Mouse (Mus musculus): ENCODE results near the gene Prr23a1.
"Not testable (repeated sequence)": the region's sequence is repeated elsewhere in the genome, so short reads cannot be mapped to it uniquely, and the experiment has no call there.

Prr23a1 gene

GRCm38 (mm10) chr9:98842117-98842516 lies at the start of gene Prr23a1:
TSS of gene Prr23a1 (plus strand) at chr9:98842503.
- in situ Hi-C loops (cut with MboI, MseI) = no loop called here

- in situ Hi-C loops (cut with MboI, MseI) = no loop called here
Measured at GRCm38 (mm10) chr9:98799021-98799420, 43.3 kb upstream of the Prr23a1 start.

DNA sequence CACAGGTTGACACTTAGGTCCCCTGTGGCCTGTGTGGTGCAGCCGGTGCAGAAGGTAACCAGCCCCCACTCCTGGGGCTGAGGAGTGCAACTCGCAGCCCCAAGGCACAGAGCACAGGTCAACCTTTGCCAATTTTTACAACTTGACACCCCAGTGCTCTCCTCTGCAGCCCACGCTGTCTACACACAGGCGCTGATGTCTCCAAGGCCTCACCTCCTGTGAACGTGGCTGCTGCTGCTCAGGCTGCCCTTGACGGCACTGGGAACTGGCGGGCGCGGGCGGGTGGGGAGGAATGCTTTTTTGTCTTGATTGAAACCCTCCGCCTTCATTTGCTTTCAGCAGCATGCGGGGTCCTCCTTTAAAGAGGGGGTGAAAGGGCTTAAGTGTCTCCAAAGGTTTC lies 38.3 kb upstream of the Prr23a1 start:
- in situ Hi-C loops (cut with MboI, MseI) = no loop called here

DNA sequence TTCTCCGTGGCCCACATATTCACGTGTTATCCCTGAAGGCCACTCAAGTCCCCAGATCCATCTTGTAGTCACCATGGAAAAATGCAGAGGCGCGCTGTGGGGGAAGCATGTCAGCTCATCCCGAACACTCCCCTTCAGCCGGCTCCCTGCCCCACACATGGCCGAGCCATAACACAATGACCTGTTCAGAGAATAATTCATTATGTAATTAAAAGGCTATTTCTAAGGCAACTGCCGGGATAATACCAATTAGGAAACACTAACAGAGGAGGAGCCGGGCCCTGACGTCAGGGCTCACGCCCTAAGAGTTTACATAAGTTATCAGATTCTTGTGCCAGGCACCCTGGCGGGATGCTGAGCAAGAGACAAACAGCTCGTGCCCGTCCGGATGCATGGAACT lies 36.8 kb upstream of the Prr23a1 start:
- in situ Hi-C loops (cut with MboI, MseI) = no loop called here

DNA sequence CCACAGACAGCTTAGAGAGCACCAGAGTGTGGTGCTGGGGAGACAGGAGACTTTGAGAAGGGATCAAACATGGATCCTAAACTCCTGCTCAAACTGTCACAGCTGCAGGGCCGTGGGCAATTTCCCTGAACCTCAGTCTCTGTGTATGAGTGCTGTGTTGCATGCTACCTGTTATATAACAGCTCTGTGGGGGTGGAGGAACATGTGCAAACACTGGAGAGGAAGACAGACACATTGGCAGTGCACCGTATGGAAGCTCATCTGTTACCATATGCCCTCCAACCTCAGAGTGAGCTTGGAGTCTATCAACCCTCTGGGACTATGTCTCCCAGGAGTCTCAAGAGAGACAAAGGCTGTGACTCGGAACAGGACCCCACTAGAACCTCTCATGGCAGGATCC lies 36.4 kb upstream of the Prr23a1 start:
- in situ Hi-C loops (cut with MboI, MseI) = no loop called here

DNA sequence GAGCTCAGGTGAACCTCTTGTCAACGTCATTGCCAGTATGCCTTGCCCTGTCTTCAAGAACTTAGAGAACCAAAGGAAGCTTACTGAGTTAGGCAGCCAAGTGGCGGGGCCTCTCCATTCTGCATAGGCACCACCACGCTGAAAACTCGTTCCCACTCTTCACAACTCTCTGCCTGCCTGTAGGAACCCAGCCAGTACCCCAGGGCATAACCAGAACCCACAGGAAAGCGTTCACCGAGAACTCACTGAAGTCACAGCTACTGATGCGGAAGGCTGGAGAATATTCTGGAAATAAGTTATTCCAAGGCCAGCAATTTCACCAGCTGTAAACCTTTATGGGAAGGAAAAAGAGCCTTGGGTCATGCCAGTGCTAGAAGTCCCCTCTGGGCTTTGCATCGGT lies 34.7 kb upstream of the Prr23a1 start:
- in situ Hi-C loops (cut with MboI, MseI) = no loop called here

DNA sequence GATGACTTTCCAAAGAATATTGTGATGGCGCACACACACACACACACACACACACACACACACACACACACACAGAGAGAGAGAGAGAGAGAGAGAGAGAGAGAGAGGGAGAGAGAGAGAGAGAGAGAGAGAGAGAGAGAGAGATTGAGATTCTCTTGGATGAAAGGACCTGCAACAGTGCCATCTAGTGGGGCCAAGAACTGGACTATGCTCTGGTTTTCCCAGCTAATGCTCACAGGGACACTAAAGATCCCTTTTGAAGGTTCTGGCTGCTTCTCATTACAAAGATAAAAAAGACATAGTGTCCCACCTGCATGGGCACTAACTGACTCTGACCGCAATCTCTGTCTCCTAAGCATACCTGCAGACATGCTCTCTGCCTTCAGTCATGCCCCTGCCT lies 32.8 kb upstream of the Prr23a1 start:
- in situ Hi-C loops (cut with MboI, MseI) = not testable (repeated sequence)

DNA sequence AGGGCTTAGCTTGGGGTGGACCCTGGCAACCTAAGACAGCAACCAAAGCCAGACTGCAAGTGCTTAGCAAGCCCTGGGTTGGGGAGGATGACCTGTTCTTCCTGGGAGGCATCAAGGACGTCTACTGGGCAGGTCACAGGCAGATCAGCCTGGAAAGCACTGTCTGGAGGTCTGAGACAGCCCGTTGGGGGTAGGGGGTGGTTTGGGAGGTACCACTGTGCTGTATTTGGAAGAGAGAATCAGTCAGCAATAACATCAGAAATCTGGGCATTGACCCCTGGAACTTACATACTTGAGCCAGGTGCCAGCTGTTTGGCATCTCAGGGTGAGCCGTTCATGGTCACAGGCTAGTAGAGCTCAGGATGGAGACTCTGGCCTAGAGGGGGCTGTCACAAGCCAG lies 26.2 kb upstream of the Prr23a1 start:
- in situ Hi-C loops (cut with MboI, MseI) = no loop called here

DNA sequence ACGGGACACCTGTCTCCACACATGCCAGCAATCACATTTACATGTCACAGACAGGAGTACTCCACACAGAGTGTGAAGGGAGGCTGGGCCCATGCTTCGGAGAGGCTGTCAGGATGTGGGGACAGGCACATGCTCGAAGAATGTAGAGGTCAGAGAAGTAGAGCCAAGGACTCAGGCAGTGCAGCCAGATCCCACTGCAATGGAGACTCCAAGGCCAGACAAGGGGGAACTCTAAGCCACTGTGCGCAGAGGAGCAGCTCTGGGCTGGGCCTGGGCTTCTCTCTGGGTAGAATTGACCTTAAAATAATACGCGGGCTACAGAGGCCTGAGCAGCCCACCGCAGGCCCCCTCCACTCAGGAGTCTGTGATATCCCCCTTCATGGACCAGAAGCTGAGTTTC lies 24.7 kb upstream of the Prr23a1 start:
- in situ Hi-C loops (cut with MboI, MseI) = no loop called here

- in situ Hi-C loops (cut with MboI, MseI) = no loop called here
Measured at GRCm38 (mm10) chr9:98818971-98819370, 23.3 kb upstream of the Prr23a1 start.

DNA sequence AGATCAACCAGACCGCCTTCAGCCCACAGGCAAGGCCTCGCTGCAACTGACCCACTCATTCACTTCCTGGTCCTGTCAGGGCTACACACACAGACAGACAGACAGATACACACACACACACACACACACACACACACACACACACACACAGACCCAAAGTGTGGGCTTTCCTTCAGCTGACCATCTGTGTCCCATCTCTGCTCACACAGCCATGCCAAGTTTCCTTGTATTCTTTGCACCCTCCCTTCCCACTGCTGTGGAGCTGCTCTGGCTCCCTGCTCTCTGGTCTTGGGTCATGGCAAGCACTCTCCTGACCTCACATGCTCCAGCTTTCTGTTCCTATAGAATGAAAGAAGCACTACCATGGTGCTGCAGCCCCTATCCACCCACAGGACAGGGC lies 22.8 kb upstream of the Prr23a1 start:
- in situ Hi-C loops (cut with MboI, MseI) = no loop called here

GRCm38 (mm10) chr9:98820461-98820860 lies 21.8 kb upstream of the Prr23a1 start:
- in situ Hi-C loops (cut with MboI, MseI) = no loop called here

GRCm38 (mm10) chr9:98821067-98821466 lies 21.2 kb upstream of the Prr23a1 start:
- in situ Hi-C loops (cut with MboI, MseI) = no loop called here

DNA sequence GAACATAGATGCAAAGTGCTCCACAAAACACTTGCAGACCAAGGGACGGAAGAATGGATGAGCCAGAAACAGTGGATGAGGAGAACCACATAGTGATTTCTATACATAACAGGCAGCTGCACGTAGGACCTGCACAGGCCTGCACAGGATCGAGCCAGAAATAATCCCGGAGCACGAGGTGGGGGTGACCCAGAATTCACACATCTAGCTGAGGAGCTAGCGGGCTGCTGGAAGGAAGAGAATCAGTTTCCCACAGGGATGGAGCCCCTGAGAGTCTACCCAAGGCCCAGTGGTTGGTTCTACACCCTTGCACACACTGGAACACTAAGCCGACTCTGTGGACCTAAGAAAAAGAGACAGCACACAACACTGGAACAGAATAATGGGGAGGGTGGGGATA lies 18.5 kb upstream of the Prr23a1 start:
- in situ Hi-C loops (cut with MboI, MseI) = no loop called here

DNA sequence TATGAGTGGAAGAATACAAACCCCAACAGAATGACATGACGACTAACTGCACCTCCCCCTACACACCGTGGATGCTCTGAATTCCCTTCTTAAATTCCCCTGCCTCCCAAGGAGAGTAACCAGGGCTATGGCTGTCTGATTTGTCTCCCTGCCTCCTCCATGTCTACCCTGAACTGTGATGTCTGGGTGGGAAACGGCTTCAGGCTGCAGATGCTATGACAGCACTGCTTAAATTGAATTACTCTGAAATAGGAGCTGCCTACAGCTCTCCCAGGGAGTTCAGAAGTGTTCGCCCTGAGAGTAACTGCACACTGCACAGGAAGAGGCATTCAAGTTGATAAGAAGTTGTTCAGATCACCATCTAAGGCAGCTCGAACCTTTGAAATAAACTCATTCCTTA lies 12.8 kb upstream of the Prr23a1 start:
- in situ Hi-C loops (cut with MboI, MseI) = no loop called here

DNA sequence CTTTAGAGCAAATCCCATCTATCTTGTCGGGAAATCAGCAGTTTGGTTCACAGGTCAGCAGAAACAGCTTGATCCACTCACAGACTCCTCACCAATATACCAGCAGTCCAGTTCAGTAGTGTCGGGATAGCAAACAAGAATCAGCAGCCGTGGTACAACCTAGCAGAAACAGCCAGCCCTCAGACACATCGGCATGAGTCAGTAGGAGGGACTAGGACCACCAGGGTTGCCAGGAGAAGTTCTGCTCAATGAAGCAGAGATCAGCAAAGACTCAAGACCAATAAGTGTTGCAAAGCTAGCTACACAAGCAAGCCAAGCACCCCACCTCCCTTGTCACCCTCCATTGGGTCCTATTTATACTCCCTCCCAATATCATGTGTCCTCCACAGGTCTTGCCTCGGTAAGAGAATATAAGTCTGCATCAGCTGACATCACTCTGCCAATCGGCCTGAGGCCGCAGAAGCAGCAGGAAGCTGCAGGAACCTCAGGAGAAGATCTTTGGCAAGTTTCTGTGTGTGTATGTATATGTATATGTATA lies 4.7 kb upstream of the Prr23a1 start:
- in situ Hi-C loops (cut with MboI, MseI) = no loop called here

- in situ Hi-C loops (cut with MboI, MseI) = no loop called here
Measured at GRCm38 (mm10) chr9:98856210-98856609, 13.9 kb downstream of the Prr23a1 start, which contains the start of gene Prr23a2. TSS of gene Prr23a2 (plus strand) at chr9:98856494.

GRCm38 (mm10) chr9:98863463-98863862 lies 21.2 kb downstream of the Prr23a1 start:
- in situ Hi-C loops (cut with MboI, MseI) = loop anchor here (10.0 kb wide), 1 partner anchor 761 kb away; the partner anchor contains the start of gene Dzip1l

- in situ Hi-C loops (cut with MboI, MseI) = loop anchor here (10.0 kb wide), 1 partner anchor 760 kb away; the partner anchor contains the start of gene Dzip1l
Measured at GRCm38 (mm10) chr9:98864571-98864970, 22.3 kb downstream of the Prr23a1 start, which contains the start of gene Prr23a3. TSS of gene Prr23a3 (plus strand) at chr9:98864767.
